Comparison of ENCODE assay signal across 8 mouse cellular contexts in genomic region chr13:54789561-54790397, GRCm38 (mm10). TPM values are rescaled to one million over a fixed set of nuclear protein-coding genes. Genes with fewer than 3 reads are reported as not detected.
DNase-seq lines count a peak whose midpoint lies in the region; ATAC-seq and TF ChIP-seq lines count a peak whose summit lies in the region.

No protein-coding gene starts in this region.

- WGBS in embryonic facial prominence, embryonic 14.5 days = 2% methylated on average over 28 of the region's 38 CpGs
- WGBS in heart, postnatal 0 days = 2% methylated on average over 33 of the region's 38 CpGs

- H3K36me3 ChIP-seq in G1E (replicated peaks) = no peaks in the 10 kb centered on the region
- H3K36me3 ChIP-seq in embryonic facial prominence, embryonic 14.5 days (ENCODE audit: control insufficient read depth, insufficient read depth, low read length) = no peaks in the 10 kb centered on the region
- H3K36me3 ChIP-seq in heart, postnatal 0 days (replicated peaks; ENCODE audit: control insufficient read depth, insufficient read depth, low read length) = no peaks in the 10 kb centered on the region

- H3K4me2 ChIP-seq in embryonic facial prominence, embryonic 14.5 days (ENCODE audit: low read depth, low read length) = peak overlapping the region; percentile 99
- peak overlapping the region; percentile 94 for H3K4me2 ChIP-seq in heart, postnatal 0 days (ENCODE audit: low read depth, low read length)

- no peak for ATAC-seq in G1E (ENCODE audit: extremely low read depth, insufficient number of reproducible peaks, low FRiP score, poor library complexity, severe bottlenecking)
- ATAC-seq in embryonic facial prominence, embryonic 14.5 days (ENCODE audit: low read depth) = peak; percentile 48
- ATAC-seq in heart, postnatal 0 days (ENCODE audit: insufficient read depth, low read depth) = peak; percentile 34; the same call in 1 of the 2 replicates

- peak overlapping the region; percentile 58 for H3K9ac ChIP-seq in embryonic facial prominence, embryonic 14.5 days (ENCODE audit: low read depth, low read length)
- peak overlapping the region; percentile 38; the same call in 1 of the 2 replicates for H3K9ac ChIP-seq in heart, postnatal 0 days (replicated peaks; ENCODE audit: low read depth, low read length)

- H3K27me3 ChIP-seq in G1E (ENCODE audit: insufficient read depth, low read length) = peaks cover 16% of the 10 kb centered on the region
- peaks cover 17% of the 10 kb centered on the region for H3K27me3 ChIP-seq in embryonic facial prominence, embryonic 14.5 days (replicated peaks; ENCODE audit: control insufficient read depth, insufficient read depth, low read length)
- H3K27me3 ChIP-seq in heart, postnatal 0 days (ENCODE audit: control insufficient read depth, insufficient read depth, low read length) = peaks cover 26% of the 10 kb centered on the region

- TF ChIP-seq EP300 in heart, postnatal 0 days (IDR thresholded peaks at IDR 0.05; ENCODE audit: low read depth) = no peak

- TF ChIP-seq CTCF in G1E (IDR thresholded peaks at IDR 0.05; ENCODE audit: low read depth, low read length) = no peak
- TF ChIP-seq CTCF in heart, postnatal 0 days (IDR thresholded peaks at IDR 0.05; ENCODE audit: low read depth) = no peak

- no peaks in the 10 kb centered on the region for H3K9me3 ChIP-seq in G1E (replicated peaks)
- H3K9me3 ChIP-seq in embryonic facial prominence, embryonic 14.5 days (ENCODE audit: control insufficient read depth, low read length) = no peaks in the 10 kb centered on the region
- H3K9me3 ChIP-seq in heart, postnatal 0 days (replicated peaks; ENCODE audit: control insufficient read depth, low read length) = no peaks in the 10 kb centered on the region

- no peak overlapping the region for H3K27ac ChIP-seq in embryonic facial prominence, embryonic 14.5 days (replicated peaks; ENCODE audit: low read depth, low read length)
- no peak overlapping the region for H3K27ac ChIP-seq in heart, postnatal 0 days (ENCODE audit: low read depth)

- no peak for DNase-seq in G1E (ENCODE audit: low spot score)
- peak; percentile 80 for DNase-seq in adrenal gland, postnatal 14 days
- peak; percentile 33 for DNase-seq in embryonic facial prominence, embryonic 14.5 days (ENCODE audit: low spot score)
- DNase-seq in heart, postnatal 0 days (ENCODE audit: low spot score) = peak; percentile 16
- peak; percentile 35 to 73 for DNase-seq in kidney, postnatal 36 days
- DNase-seq in lung, postnatal 25 days (ENCODE audit: low spot score) = peak; percentile 34
- peak; percentile 66 to 68 for DNase-seq in right cerebral cortex, postnatal 10 days (ENCODE audit: low spot score in 2 of 2)
- no peak for DNase-seq in spleen, postnatal 36 days (ENCODE audit: low spot score in 2 of 2)

- H3K4me1 ChIP-seq in G1E (ENCODE audit: insufficient read depth, low read depth, low read length) = peaks cover 17% of the 10 kb centered on the region
- peaks cover 13% of the 10 kb centered on the region for H3K4me1 ChIP-seq in embryonic facial prominence, embryonic 14.5 days (ENCODE audit: control insufficient read depth, insufficient read depth, low read length)
- peaks cover 10% of the 10 kb centered on the region for H3K4me1 ChIP-seq in heart, postnatal 0 days (ENCODE audit: control insufficient read depth, insufficient read depth)

- peak overlapping the region; percentile 68; the same call in 1 of the 2 replicates for H3K4me3 ChIP-seq in G1E (ENCODE audit: low read depth, low read length)
- peak overlapping the region; percentile 60 for H3K4me3 ChIP-seq in embryonic facial prominence, embryonic 14.5 days (ENCODE audit: low read depth, low read length)
- H3K4me3 ChIP-seq in heart, postnatal 0 days (ENCODE audit: low read depth, low read length) = peak overlapping the region; percentile 66

RNA-seq across cellular contexts. Expression of gene Tspan17, which starts 0.6 kb away (rescaled TPM):
- total RNA-seq in G1E (2014; fragmentation: Nextera tagmentation) = 1.6 and 1.7 TPM in 2 replicates
- total RNA-seq in G1E (2017) = 1.1 and 2.0 TPM in 2 replicates
- 0.43 and 0.44 TPM in 2 replicates for polyA plus RNA-seq in G1E (2012)
- 24.8 and 29.5 TPM in 2 replicates for total RNA-seq in adrenal gland, postnatal 14 days (2021)
- polyA plus RNA-seq in embryonic facial prominence, embryonic 14.5 days (2014; fragmentation: Nextera tagmentation; extraction: Ambion mirVana) = 8.9 and 13.0 TPM in 2 replicates
- 4.5 and 7.6 TPM in 2 replicates for total RNA-seq in heart, postnatal 0 days (2014; rRNA removed; ENCODE audit: low replicate concordance)
- polyA plus RNA-seq in heart, postnatal 0 days (2015; fragmentation: Nextera tagmentation; extraction: Ambion mirVana) = 7.5 and 9.3 TPM in 2 replicates

RNA-seq across cellular contexts. Expression of gene Eif4e1b, which starts 6.0 kb away (rescaled TPM):
- total RNA-seq in G1E (2014; fragmentation: Nextera tagmentation) = not detected in 2 replicates
- total RNA-seq in G1E (2017) = 0.05 TPM in 1 of 2 replicates, not detected in the other
- not detected in 2 replicates for polyA plus RNA-seq in G1E (2012)
- total RNA-seq in adrenal gland, postnatal 14 days (2021) = not detected in 2 replicates
- not detected in 2 replicates for polyA plus RNA-seq in embryonic facial prominence, embryonic 14.5 days (2014; fragmentation: Nextera tagmentation; extraction: Ambion mirVana)
- not detected in 2 replicates for total RNA-seq in heart, postnatal 0 days (2014; rRNA removed; ENCODE audit: low replicate concordance)
- not detected in 2 replicates for polyA plus RNA-seq in heart, postnatal 0 days (2015; fragmentation: Nextera tagmentation; extraction: Ambion mirVana)

RNA-seq across cellular contexts. Expression of gene Sncb, which starts 23.4 kb away (rescaled TPM):
- total RNA-seq in G1E (2014; fragmentation: Nextera tagmentation) = not detected in 2 replicates
- total RNA-seq in G1E (2017) = not detected in 2 replicates
- polyA plus RNA-seq in G1E (2012) = not detected in 2 replicates
- total RNA-seq in adrenal gland, postnatal 14 days (2021) = 0.96 and 2.5 TPM in 2 replicates
- polyA plus RNA-seq in embryonic facial prominence, embryonic 14.5 days (2014; fragmentation: Nextera tagmentation; extraction: Ambion mirVana) = 0.90 and 1.3 TPM in 2 replicates
- total RNA-seq in heart, postnatal 0 days (2014; rRNA removed; ENCODE audit: low replicate concordance) = not detected in 2 replicates
- polyA plus RNA-seq in heart, postnatal 0 days (2015; fragmentation: Nextera tagmentation; extraction: Ambion mirVana) = not detected in 2 replicates

RNA-seq across cellular contexts. Expression of gene Gprin1, which starts 40.1 kb away (rescaled TPM):
- total RNA-seq in G1E (2014; fragmentation: Nextera tagmentation) (not detected in 2 replicates), G1E (2017) (0.05 and 0.06 TPM in 2 replicates)
- polyA plus RNA-seq in G1E (2012) = not detected in 2 replicates
- 3.5 and 5.1 TPM in 2 replicates for total RNA-seq in adrenal gland, postnatal 14 days (2021)
- polyA plus RNA-seq in embryonic facial prominence, embryonic 14.5 days (2014; fragmentation: Nextera tagmentation; extraction: Ambion mirVana) = 1.4 TPM in 2 replicates
- total RNA-seq in heart, postnatal 0 days (2014; rRNA removed; ENCODE audit: low replicate concordance) = not detected in 2 replicates
- polyA plus RNA-seq in heart, postnatal 0 days (2015; fragmentation: Nextera tagmentation; extraction: Ambion mirVana) = 0.03 TPM in 1 of 2 replicates, not detected in the other

Comparison
In these comparisons a context has a peak if more than half of its experiments do, and no peak if none do; other contexts are left out.
1. DNase-seq: peak in adrenal gland, postnatal 14 days (single experiment), embryonic facial prominence, embryonic 14.5 days (single experiment), heart, postnatal 0 days (single experiment), kidney, postnatal 36 days (2 of 2), lung, postnatal 25 days (single experiment) and right cerebral cortex, postnatal 10 days (2 of 2); none in G1E (single experiment) and spleen, postnatal 36 days (0 of 2).
2. Peak in every context shown above with its lines, with median percentiles within 50 percentile points of each other: H3K4me3 ChIP-seq.